Mouse (Mus musculus): ENCODE measurements at regions not wholly inside any gene's neighbourhood (a gene's known extent, or its start where the extent isn't known, plus 50 kb on each side); places are given as distances from the start of the nearest gene placed in this dataset.

DNA sequence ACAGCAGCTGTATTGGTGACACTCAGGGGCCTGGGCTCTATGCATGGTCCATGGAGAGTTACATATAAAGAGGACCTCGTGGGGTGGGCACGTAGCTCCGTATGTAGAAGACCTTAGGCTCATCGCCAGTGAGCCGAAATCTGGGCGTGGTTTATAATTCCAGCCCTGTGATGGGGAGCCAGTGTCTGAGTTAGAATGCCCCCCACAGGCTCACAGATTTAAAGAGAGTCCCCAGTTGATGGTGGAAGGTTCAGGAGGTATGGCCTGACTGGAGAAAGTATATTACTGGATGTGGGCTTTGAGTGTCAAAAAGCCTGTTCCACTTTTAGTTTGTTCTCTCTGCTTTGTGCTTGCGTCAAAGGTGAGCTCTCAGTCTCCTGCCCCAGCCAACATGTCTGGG, 54.8 kb downstream of the 1700122O11Rik start:
- in situ Hi-C loops (cut with MboI, MseI): no loop called here

DNA sequence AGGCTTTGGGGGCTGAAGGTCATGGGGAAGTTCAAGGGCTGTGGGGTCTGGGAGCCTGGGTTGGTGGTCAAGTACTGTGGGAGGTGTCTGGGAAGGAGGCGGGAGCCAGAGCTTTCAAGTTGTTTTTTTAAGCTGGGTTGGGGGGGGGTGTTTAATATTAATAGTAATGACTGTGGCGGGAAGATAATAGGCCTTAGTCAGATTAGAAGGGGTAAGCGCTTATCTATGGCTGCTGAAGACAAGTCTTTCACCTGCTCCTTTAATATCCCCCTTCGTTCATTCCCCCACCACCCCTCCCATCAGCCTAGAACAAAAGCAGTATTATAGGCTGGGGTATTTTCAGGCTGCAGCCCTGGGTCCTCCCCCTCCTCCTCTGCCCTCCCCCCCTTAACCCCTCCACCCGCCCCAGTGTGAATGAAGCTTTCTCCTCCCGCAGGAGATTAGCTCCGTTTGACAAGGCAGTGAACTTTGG, 56.5 kb downstream of the 1700122O11Rik start:
- in situ Hi-C loops (cut with MboI, MseI): no loop called here

DNA sequence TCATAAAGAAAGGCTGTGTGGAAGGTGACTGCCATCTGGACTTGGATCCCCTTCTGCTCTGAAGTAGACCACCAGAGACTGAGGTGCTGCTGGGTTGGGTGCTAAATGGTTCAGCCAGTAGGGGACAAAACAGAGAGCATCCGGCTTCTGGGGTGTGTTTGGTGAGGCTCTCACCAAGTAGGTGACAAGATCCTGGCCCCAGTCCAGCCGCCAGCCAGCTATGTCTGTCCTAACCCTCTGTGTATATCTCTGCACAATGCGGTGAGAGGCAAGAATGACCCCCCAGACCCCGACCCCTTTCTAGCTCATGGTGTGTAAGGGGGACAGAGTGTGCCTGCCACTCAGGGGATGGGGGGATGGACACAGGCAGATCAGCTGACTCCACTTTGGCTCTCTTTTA, 54.8 kb upstream of the Foxp4 start:
- in situ Hi-C loops (cut with MboI, MseI): loop anchor here (5.0 kb wide), 1 partner anchor 57 kb away; the partner anchor contains the start of gene Foxp4

DNA sequence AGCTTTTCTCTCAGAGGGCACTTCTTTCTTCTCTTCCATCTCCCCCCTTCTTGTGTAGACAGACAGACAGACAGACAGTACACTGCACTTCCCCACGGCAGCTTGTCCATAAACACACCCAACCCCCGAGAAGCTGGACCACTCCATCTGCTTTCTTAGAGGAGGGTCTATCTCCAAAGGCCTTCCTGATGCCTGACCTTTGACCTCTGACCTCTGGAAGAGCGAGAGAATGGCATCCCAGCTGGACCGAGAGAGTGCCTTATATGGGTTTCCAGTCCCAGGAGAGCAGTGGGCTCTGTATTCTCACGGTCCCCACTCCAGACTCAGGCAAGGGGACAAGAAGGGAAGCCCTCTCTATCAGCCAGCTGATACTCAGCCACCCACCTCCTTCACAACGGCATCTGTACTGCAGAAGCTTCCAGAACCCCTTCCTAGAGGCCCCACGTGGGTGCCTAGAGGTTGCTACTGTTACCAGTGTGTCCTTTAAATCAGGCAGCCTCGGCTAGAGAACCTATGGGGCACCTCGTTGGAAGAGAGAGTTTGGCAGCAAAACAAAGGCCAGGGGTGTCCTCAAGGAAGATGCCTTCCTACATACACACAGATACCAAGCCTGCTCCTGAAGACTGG, 54.1 kb upstream of the Foxp4 start:
- in situ Hi-C loops (cut with MboI, MseI): loop anchor here (5.0 kb wide), 1 partner anchor 56 kb away; the partner anchor contains the start of gene Foxp4

DNA sequence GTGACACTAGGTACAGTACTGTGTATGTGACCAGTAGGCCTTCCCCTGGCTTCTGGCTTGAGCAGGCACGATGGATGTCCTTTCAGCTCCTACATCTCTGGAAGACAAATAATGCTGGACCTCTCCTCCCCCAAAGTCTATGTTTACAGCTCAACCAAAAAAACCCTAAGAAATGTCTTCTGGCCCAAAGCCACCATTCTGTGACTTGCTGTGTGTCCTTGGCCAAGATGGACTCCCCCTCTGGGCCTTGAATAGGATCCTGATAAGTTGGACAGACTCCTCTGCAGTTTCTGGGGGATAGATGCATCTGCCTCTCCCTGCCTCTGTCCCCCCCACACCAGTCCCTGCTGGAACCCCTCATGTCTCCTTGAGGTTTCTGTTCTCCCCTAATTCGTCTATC, 53.6 kb upstream of the Foxp4 start:
- in situ Hi-C loops (cut with MboI, MseI): loop anchor here (5.0 kb wide), 1 partner anchor 56 kb away; the partner anchor contains the start of gene Foxp4

DNA sequence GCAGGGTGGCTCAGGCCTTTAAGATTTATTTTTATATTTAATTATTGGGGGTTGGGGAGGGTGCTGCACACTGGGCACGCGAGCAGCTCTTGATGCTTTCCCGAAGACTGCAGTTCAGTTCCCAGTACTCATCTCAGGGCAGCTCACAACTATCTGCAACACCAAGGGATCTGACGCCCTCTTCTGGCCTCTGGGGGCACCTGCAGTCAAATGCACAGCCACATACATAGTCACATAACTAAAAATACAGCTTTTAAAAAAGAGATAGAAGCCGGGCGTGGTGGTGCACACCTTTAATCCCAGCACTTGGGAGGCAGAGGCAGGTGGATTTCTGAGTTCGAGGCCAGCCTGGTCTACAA, 52.5 kb upstream of the Foxp4 start:
- in situ Hi-C loops (cut with MboI, MseI): loop anchor here (5.0 kb wide), 1 partner anchor 55 kb away; the partner anchor contains the start of gene Foxp4

DNA sequence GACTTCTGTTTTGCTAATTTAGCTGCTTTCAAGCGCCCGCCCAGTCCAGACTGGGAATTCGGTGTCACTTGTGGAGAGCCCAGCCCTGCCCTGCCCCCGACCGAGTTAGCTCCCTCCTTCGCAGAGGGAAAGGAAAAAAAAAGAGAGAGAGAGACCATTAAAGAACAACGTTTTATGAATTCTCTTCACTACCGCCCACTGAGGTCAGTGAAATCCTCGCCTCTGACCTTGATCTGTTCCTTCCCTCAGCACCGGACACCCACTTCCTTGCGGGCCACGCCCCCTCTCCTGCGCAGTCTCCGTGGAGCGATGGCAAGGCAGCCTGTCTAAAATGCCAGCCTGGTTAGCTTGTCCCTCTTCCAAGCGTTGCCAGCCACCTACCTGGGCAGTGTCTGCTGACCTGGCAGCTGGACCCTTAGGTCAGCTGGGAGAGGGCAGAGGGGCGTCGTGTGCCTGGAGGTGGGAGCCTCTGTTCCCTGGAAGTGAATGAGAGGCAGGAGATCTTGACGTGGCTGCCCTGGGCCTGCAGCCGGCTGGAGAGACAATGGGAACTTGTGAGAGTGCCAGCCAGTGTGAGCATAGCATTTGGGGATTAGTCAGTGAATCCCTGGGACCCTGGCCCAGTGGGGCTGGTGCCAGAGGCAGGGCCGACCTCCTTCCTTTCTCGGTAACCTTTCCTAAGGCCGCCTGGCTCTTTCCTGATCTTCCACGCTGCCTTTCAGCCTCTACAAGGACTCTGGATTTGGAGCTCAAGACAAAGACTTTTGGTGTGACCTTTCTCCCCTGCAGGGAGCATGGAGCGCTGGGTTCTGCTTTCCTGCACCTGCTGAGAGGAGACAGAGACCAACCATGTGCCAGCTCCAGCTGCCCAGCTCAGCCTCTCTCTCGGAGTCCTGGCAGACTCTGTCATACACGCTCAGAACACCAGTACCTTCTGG, 51.9 kb upstream of the Foxp4 start:
- in situ Hi-C loops (cut with MboI, MseI): loop anchor here (5.0 kb wide), 1 partner anchor 54 kb away; the partner anchor contains the start of gene Foxp4

DNA sequence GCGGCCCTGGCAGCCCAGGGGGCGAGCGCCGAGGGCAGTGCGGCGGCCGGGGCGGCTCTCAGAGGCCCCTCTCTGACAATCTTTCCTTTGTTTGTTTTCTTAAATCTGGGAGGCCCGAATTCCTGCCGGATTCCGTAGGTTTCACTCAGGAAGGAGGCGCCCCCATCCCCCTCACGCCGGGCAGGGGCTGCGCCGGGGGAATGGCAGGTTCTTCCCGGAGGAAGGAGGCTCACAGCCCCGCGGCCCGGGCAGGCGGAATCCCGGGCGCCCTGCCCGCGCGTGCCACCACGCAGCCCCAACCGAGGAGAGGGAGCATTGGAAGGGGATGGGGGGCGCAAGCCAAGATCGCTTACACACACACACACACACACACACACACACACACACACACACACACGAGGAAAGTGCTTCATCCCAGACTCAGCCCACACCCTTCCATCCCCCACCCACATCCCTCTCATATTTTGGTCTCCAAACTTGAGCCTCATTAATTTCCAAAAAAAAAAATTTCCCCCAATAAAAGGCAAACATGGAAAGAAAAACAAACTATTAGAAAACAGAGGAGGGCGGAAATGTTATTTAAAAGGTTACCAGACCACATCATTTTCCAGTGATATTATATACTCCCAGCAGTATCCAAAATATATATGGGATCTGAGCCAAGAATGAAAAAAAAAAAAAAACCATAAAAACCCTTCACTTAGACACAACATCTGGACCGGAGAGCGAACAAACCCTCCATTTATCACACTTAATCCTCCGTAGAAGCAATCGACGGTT, 51.0 kb upstream of the Foxp4 start:
- in situ Hi-C loops (cut with MboI, MseI): loop anchor here (5.0 kb wide), 1 partner anchor 53 kb away; the partner anchor contains the start of gene Foxp4

DNA sequence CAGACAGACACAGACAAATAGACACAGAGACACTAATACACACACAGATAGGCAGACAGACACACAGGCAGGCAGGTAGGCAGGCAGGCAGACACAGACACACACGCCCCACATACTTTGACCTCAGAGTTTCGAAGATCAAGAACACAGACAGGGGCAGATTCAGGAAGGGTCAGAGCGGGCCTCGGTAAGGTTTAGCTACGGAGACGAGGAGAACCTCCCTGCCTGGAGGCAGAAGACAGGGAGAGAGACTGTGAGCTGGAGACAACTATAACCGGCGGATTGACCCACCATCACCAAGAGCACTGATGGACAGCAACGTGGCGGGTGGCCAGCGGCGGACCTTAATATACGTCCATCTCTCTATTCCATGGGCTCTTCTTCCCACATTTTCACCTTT, 50.1 kb upstream of the Foxp4 start:
- in situ Hi-C loops (cut with MboI, MseI): loop anchor here (25.0 kb wide), 1 partner anchor 988 kb away; no protein-coding TSS in a partner anchor
